Mouse (Mus musculus): ENCODE data around the gene 2310022B05Rik. TPM values are rescaled to one million over a fixed set of nuclear protein-coding genes. Genes with fewer than 3 reads are reported as not detected.

2310022B05Rik gene
- polyA plus RNA-seq, 1 experiment from 2014 or later: 22.3 TPM

GRCm38 (mm10) chr8:124681077-124681791 is 18.1 kb upstream of the 2310022B05Rik start:
- no peak overlapping the region for H3K4me2 ChIP-seq (replicated peaks)
- H3K9ac ChIP-seq (replicated peaks): no peak overlapping the region
- peaks cover 77% of the 10 kb centered on the region for H3K36me3 ChIP-seq
- ATAC-seq (ENCODE audit: low FRiP score, low read depth): no peak
- H3K4me3 ChIP-seq: no peak overlapping the region
- H3K27me3 ChIP-seq: no peaks in the 10 kb centered on the region
- no peaks in the 10 kb centered on the region for H3K9me3 ChIP-seq
- no peaks in the 10 kb centered on the region for H3K4me1 ChIP-seq
- H3K27ac ChIP-seq (replicated peaks): no peak overlapping the region
- 62% methylated on average over 10 of the region's 10 CpGs for WGBS

DNA sequence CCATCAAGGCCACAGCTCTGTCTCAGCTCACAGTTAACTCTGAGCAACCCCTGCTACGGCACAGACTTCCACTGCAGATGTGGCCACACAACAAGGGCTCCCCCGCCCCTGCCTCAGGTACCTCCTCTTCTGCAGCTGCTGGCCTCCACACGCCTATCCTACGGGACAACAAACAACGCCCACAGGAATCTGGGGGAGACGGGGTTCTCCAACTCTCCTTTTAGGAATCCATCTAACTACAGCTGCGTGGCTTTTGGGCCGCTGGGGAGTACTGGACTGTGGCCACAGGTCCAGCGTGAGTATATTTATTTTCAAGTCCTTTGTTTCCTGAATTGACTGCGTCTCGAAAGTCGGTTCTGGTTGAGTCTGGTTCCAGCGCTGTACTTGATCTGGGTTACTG is 15.1 kb upstream of the 2310022B05Rik start:
- H3K9ac ChIP-seq (replicated peaks): no peak overlapping the region
- H3K27me3 ChIP-seq: no peaks in the 10 kb centered on the region
- no peaks in the 10 kb centered on the region for H3K4me1 ChIP-seq
- 93% methylated on average over 13 of the region's 13 CpGs for WGBS
- H3K9me3 ChIP-seq: no peaks in the 10 kb centered on the region
- peaks cover 77% of the 10 kb centered on the region for H3K36me3 ChIP-seq
- H3K4me3 ChIP-seq: no peak overlapping the region
- no peak overlapping the region for H3K27ac ChIP-seq (replicated peaks)
- H3K4me2 ChIP-seq (replicated peaks): no peak overlapping the region
- no peak for ATAC-seq (ENCODE audit: low FRiP score, low read depth)

GRCm38 (mm10) chr8:124677486-124677885 is 14.3 kb upstream of the 2310022B05Rik start:
- peaks cover 77% of the 10 kb centered on the region for H3K36me3 ChIP-seq

DNA sequence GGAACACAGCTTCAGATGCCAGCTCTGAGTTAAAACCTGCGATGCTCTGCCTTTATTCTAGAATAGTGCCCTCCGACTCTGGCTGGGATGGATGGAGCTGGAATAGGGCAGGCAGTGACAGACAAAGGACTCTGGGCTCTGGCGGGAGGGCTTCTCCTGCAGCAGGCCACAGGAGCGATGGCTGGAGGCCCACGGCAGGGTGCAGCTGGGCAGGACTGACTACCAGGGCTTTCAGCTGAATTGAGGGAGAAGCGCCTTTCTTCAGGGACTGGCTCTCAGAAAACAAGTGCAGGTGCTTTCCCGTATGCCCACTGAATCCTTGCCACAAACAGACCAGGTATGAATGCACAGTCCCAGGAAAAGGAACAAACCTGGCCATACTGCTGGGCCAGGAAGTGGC is 13.9 kb upstream of the 2310022B05Rik start:
- H3K4me3 ChIP-seq: no peak overlapping the region
- H3K27me3 ChIP-seq: no peaks in the 10 kb centered on the region
- H3K27ac ChIP-seq (replicated peaks): 0 out of 2 replicates have a peak overlapping the region, but pooled peaks have one; percentile 35
- peak overlapping the region; percentile 28; the same call in 1 of the 2 replicates for H3K9ac ChIP-seq (replicated peaks)
- peaks cover 80% of the 10 kb centered on the region for H3K36me3 ChIP-seq
- ATAC-seq (ENCODE audit: low FRiP score, low read depth): no peak
- H3K4me2 ChIP-seq (replicated peaks): no peak overlapping the region
- no peaks in the 10 kb centered on the region for H3K9me3 ChIP-seq
- WGBS: 90% methylated on average over 7 of the region's 7 CpGs
- H3K4me1 ChIP-seq: no peaks in the 10 kb centered on the region

More at GRCm38 (mm10) chr8:124677486-124677885, 14.3 kb upstream of the 2310022B05Rik start:
- Histone ChIP-seq H3K4me1 (no peaks in the 10 kb centered on the region), H3K9me3 (no peaks in the 10 kb centered on the region), H3K27me3 (no peaks in the 10 kb centered on the region), H3K27ac (replicated peaks) (0 out of 2 replicates have a peak overlapping the region, but pooled peaks have one; percentile 35), H3K4me3 (no peak overlapping the region), H3K9ac (replicated peaks) (peak overlapping the region; percentile 28; the same call in 1 of the 2 replicates), H3K4me2 (replicated peaks) (no peak overlapping the region)
- WGBS: 53% methylated on average over 12 of the region's 12 CpGs
- ATAC-seq (ENCODE audit: low FRiP score, low read depth): peak; percentile 38; the same call in 1 of the 2 replicates

- no peaks in the 10 kb centered on the region for H3K4me1 ChIP-seq
- no peak overlapping the region for H3K4me2 ChIP-seq (replicated peaks)
- H3K9ac ChIP-seq (replicated peaks): no peak overlapping the region
- H3K36me3 ChIP-seq: peaks cover 84% of the 10 kb centered on the region
- H3K9me3 ChIP-seq: no peaks in the 10 kb centered on the region
- H3K27me3 ChIP-seq: no peaks in the 10 kb centered on the region
- no peak overlapping the region for H3K27ac ChIP-seq (replicated peaks)
- WGBS: 99% methylated on average over 4 of the region's 4 CpGs
- no peak overlapping the region for H3K4me3 ChIP-seq
- ATAC-seq (ENCODE audit: low FRiP score, low read depth): no peak
Observed at GRCm38 (mm10) chr8:124676661-124677060, 13.5 kb upstream of the 2310022B05Rik start.

DNA sequence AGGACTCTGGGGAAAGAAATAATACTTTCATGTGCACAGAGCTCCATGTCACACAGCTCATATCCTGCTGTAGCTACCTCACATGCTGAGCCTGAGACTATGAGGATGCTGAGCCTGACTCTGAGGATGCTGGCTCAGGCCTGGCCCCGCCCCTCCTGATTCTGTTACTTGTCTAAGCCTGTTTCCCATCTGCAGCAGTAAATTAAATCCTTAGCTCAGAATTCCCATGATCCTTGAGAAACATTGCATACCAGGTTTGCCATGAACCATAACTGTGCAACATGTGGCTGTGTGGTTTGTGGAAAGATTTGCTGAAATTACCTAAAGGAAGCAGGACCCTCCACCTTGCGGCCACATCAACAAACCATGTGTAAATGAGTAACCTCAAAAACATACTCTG is 9.2 kb upstream of the 2310022B05Rik start:
- Histone ChIP-seq H3K36me3 (peaks cover 61% of the 10 kb centered on the region), H3K9ac (replicated peaks) (no peak overlapping the region), H3K4me1 (no peaks in the 10 kb centered on the region), H3K9me3 (no peaks in the 10 kb centered on the region), H3K4me2 (replicated peaks) (no peak overlapping the region), H3K27ac (replicated peaks) (no peak overlapping the region), H3K27me3 (no peaks in the 10 kb centered on the region), H3K4me3 (no peak overlapping the region)
- 97% methylated on average over 2 of the region's 2 CpGs for WGBS
- no peak for ATAC-seq (ENCODE audit: low FRiP score, low read depth)

- H3K27ac ChIP-seq (replicated peaks): no peak overlapping the region
- H3K27me3 ChIP-seq: no peaks in the 10 kb centered on the region
- no peak overlapping the region for H3K4me2 ChIP-seq (replicated peaks)
- 80% methylated on average over 3 of the region's 3 CpGs for WGBS
- H3K36me3 ChIP-seq: peaks cover 30% of the 10 kb centered on the region
- no peak overlapping the region for H3K9ac ChIP-seq (replicated peaks)
- H3K4me3 ChIP-seq: no peak overlapping the region
- no peaks in the 10 kb centered on the region for H3K9me3 ChIP-seq
- H3K4me1 ChIP-seq: 0 out of 2 replicates have a peak, but pooled peaks cover under 1% of the 10 kb centered on the region
- ATAC-seq (ENCODE audit: low FRiP score, low read depth): no peak
Observed at GRCm38 (mm10) chr8:124668798-124669197, 5.6 kb upstream of the 2310022B05Rik start.

DNA sequence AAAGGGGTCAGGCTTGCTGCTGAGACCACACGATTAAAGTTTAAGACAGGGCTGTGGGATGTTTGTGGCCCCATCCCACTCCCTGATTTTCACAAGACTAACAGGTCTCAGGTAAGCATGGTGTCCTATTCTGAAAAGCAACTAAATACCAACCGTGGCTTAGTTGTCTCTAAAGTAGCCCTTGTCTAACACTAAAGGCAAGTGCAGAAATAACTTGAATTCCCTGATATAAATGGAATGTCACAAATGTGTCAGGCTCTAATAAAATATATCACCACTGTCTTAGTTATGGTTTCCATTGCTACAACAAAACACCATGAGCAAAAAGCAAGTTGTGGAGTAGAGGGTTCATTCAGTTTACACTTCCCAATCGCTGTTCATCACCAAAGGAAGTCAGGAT is 1.2 kb upstream of the 2310022B05Rik start:
- H3K4me2 ChIP-seq (replicated peaks): no peak overlapping the region
- WGBS: 85% methylated on average over 3 of the region's 3 CpGs
- peaks cover 32% of the 10 kb centered on the region for H3K4me1 ChIP-seq
- no peak overlapping the region for H3K4me3 ChIP-seq
- H3K9ac ChIP-seq (replicated peaks): no peak overlapping the region
- H3K27me3 ChIP-seq: no peaks in the 10 kb centered on the region
- H3K9me3 ChIP-seq: no peaks in the 10 kb centered on the region
- no peak overlapping the region for H3K27ac ChIP-seq (replicated peaks)
- no peaks in the 10 kb centered on the region for H3K36me3 ChIP-seq
- no peak for ATAC-seq (ENCODE audit: low FRiP score, low read depth)

DNA sequence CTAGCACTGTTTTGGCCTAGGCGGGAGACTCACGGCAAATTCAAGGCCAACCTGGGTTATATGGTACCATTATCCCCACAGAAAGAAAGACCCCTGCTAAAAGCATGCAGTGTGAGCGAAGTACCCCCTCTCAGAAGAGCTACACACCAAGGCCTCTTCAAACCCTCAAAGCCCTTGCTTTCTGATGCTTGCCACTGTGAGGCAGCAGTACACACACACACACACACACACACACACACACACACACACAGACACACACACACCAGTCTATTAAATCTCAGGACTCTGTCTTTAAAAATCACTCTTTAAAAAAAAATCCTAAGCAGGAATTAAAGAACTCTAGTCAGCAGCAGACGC is 683 bp upstream of the 2310022B05Rik start:
- Histone ChIP-seq H3K27me3 (no peaks in the 10 kb centered on the region), H3K4me1 (peaks cover 35% of the 10 kb centered on the region), H3K4me2 (replicated peaks) (peak overlapping the region; percentile 72), H3K36me3 (no peaks in the 10 kb centered on the region), H3K27ac (replicated peaks) (peak overlapping the region; percentile 84), H3K9ac (replicated peaks) (peak overlapping the region; percentile 34), H3K4me3 (peak overlapping the region; percentile 86), H3K9me3 (no peaks in the 10 kb centered on the region)
- no peak for ATAC-seq (ENCODE audit: low FRiP score, low read depth)
- WGBS: 56% methylated on average over 4 of the region's 4 CpGs

DNA sequence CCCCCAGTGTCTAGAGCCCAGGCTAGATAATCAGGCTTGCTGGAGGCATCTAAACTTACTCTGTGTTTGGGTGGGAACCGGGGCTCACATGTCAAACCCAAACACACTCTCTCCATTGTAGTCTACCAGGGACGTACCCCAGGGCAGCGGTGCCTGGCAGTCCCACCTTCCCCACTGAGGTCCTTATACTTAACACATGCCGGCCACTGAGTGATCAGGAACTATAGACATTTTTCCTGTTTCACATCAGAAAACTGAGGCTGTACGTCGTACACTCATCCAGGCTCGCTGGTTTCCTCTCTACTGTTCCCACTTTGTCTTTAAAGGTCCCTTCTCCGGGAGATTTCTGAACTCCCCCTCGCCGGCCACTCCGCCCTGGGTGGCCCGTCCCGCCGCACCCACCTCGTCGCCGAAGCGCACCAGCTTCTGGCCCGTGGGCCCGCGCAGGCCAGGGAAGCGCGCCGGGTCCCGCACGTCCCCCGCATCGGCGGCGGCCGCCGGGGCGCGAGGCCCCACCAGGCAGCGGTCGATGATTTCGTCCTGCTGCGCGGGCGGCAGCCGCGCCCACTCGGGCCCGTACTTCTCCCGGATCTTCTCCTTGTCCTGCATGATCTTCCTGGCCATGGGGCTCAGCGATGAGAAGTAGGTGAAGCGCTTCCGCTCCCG is 590 bp downstream of the 2310022B05Rik start:
- Histone ChIP-seq H3K9me3 (no peaks in the 10 kb centered on the region), H3K4me2 (replicated peaks) (peak overlapping the region; percentile 72), H3K4me3 (peak overlapping the region; percentile 86), H3K9ac (replicated peaks) (peak overlapping the region; percentile 87), H3K27me3 (no peaks in the 10 kb centered on the region), H3K27ac (replicated peaks) (peak overlapping the region; percentile 84), H3K36me3 (no peaks in the 10 kb centered on the region), H3K4me1 (peaks cover 40% of the 10 kb centered on the region)
- ATAC-seq (ENCODE audit: low FRiP score, low read depth): peak; percentile 66
- WGBS: under 1% methylated on average over 49 of the region's 49 CpGs

GRCm38 (mm10) chr8:124661781-124662180 is 1.4 kb downstream of the 2310022B05Rik start:
- H3K4me1 ChIP-seq: peaks cover 40% of the 10 kb centered on the region
- H3K27ac ChIP-seq (replicated peaks): no peak overlapping the region
- 56% methylated on average over 9 of the region's 9 CpGs for WGBS
- no peak for ATAC-seq (ENCODE audit: low FRiP score, low read depth)
- no peaks in the 10 kb centered on the region for H3K36me3 ChIP-seq
- H3K27me3 ChIP-seq: no peaks in the 10 kb centered on the region
- peak overlapping the region; percentile 87 for H3K9ac ChIP-seq (replicated peaks)
- no peaks in the 10 kb centered on the region for H3K9me3 ChIP-seq
- peak overlapping the region; percentile 72 for H3K4me2 ChIP-seq (replicated peaks)
- peak overlapping the region; percentile 86 for H3K4me3 ChIP-seq

GRCm38 (mm10) chr8:124658415-124658814 is 4.8 kb downstream of the 2310022B05Rik start:
- no peaks in the 10 kb centered on the region for H3K9me3 ChIP-seq
- H3K27ac ChIP-seq (replicated peaks): no peak overlapping the region
- H3K4me2 ChIP-seq (replicated peaks): no peak overlapping the region
- no peaks in the 10 kb centered on the region for H3K36me3 ChIP-seq
- peaks cover 37% of the 10 kb centered on the region for H3K4me1 ChIP-seq
- H3K4me3 ChIP-seq: no peak overlapping the region
- no peak for ATAC-seq (ENCODE audit: low FRiP score, low read depth)
- H3K9ac ChIP-seq (replicated peaks): no peak overlapping the region
- no peaks in the 10 kb centered on the region for H3K27me3 ChIP-seq
- 67% methylated on average over 2 of the region's 2 CpGs for WGBS

Data from midbrain, embryonic 12.5 days (tissue).